Mouse (Mus musculus): ENCODE measurements around the gene Fis1. TPM values are rescaled to one million over a fixed set of nuclear protein-coding genes. Genes with fewer than 3 reads are reported as not detected.

Fis1 gene
- 159 to 216 TPM (median 206 TPM) in 3 replicates for total RNA-seq (2017)

- peak; percentile 94 for ATAC-seq (replicated peaks; ENCODE audit: insufficient number of reproducible peaks, low FRiP score, low TSS enrichment, poor library complexity, severe bottlenecking)
These were observed at the start of gene Fis1 for GRCm38 (mm10) chr5:136953015-136953414. Gene Fis1 (plus strand): TSS chr5:136953275.

- ATAC-seq (replicated peaks; ENCODE audit: insufficient number of reproducible peaks, low FRiP score, low TSS enrichment, poor library complexity, severe bottlenecking), result no peak
These were observed 48.5 kb upstream of the Fis1 start for GRCm38 (mm10) chr5:136904621-136905020.

DNA sequence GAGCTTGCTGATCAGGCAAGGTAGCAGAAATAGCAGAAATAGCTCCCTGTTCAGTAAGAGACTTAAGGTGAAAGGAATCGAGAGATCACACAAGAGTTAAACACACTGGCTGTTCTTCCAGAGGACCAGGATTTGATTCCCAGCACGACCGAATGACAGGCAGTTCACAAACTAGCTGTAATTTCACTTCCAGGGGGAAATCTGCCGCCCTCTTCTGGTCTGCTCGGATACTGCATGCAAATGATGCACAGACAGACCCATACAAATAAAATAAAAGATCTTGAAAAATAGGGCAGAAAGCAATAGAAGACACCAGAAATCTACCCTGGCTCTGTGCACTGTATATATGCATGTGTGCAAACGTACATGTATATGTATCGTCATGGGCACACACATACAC lies 47.4 kb upstream of the Fis1 start:
- no peak for ATAC-seq (replicated peaks; ENCODE audit: insufficient number of reproducible peaks, low FRiP score, low TSS enrichment, poor library complexity, severe bottlenecking)

GRCm38 (mm10) chr5:136907587-136907986 lies 45.5 kb upstream of the Fis1 start:
- ATAC-seq (replicated peaks; ENCODE audit: insufficient number of reproducible peaks, low FRiP score, low TSS enrichment, poor library complexity, severe bottlenecking), result no peak

GRCm38 (mm10) chr5:136907991-136908857 lies 44.9 kb upstream of the Fis1 start, which contains the start of gene Ift22:
Gene Ift22 (plus strand): TSS chr5:136908150.
- peak; percentile 93 for ATAC-seq (replicated peaks; ENCODE audit: insufficient number of reproducible peaks, low FRiP score, low TSS enrichment, poor library complexity, severe bottlenecking)

DNA sequence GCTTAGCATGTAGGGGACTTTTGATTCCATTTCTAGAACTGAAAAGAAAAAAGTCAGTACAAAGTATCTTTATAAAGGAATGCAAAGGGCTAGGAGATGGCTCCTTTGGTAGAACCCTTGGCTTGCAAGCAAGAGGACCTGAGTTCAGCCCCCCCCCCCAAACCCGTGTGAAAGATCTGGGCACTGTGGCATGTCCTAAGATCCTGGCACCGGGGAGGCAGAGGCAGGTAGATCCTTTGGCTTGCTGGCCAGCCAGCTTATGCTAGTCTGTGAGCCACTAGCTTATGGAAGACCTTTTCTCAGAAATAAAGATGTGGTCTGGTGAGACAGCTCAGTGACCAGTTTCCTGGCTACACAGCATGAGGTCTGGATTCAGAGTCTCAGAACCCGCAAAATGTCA lies 38.9 kb upstream of the Fis1 start:
- no peak for ATAC-seq (replicated peaks; ENCODE audit: insufficient number of reproducible peaks, low FRiP score, low TSS enrichment, poor library complexity, severe bottlenecking)

DNA sequence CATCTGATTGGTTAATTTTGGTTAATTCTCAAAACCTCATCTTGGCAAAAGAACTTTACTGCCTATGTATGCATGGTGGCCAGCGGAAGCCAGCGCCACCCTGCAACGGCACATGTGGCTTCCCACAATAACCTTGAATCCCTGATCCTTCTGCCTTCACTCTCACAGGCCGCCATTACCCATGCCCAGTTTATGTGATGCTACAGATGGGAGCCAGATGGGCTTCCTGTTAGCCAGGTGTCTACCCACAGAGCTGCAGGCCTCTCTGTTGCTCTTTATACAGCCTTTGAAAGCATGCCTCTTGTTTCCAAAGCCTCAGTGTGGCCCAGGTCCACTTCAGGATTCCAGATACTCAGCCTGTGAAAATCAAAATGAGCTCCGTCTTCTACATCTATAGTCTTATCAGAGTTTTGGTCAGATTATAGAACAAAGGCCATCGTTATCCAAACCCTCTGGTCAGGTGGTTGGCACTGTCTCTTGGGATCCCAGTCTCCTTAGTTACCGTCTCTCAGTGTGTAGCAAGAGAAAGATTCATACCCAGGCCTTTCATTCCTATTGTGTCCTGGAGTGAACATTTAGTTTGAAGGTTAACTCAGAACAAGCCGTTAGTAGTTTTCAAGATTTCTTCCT lies 35.3 kb upstream of the Fis1 start:
- ATAC-seq (replicated peaks; ENCODE audit: insufficient number of reproducible peaks, low FRiP score, low TSS enrichment, poor library complexity, severe bottlenecking), result no peak

DNA sequence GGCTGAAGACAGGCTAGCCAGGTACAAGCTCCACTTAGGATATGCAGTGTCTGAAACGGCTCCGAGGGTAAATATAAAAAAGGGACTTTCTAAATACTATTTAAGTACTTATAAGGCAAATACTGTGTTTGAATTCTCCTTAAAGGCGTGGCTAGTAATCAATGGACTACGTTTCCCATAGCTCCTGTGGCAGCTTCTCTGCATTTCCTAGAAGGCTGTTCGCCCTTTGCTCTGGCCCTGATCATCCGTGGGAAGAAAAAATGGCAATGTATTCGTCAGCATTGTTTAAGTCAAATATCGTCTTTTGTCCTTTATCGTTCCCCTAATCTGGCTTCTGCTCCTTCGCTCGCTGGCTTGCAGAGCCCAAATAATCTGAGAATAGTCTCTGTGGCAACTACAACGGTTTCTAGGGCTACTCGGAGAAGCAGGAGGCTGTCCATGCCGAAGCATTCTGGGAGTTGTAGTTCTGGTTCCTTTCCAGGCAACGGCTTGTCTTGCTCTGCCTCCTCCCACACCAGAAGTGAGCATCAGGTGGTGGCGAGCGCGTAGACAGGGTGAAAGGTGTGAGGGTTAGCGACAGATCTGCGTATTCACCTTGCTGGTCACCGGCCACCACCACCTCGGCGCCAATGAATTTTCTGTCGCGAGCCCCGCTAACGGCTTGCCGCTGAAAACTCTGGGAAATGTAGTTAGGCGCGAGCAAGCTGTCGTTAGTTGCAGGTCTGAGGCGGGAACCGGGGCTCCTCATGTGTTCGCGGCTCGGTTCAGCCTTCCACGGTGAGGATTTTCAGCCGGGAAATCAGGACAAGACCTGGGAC lies 34.2 kb upstream of the Fis1 start:
- ATAC-seq (replicated peaks; ENCODE audit: insufficient number of reproducible peaks, low FRiP score, low TSS enrichment, poor library complexity, severe bottlenecking), result peak; percentile 89

DNA sequence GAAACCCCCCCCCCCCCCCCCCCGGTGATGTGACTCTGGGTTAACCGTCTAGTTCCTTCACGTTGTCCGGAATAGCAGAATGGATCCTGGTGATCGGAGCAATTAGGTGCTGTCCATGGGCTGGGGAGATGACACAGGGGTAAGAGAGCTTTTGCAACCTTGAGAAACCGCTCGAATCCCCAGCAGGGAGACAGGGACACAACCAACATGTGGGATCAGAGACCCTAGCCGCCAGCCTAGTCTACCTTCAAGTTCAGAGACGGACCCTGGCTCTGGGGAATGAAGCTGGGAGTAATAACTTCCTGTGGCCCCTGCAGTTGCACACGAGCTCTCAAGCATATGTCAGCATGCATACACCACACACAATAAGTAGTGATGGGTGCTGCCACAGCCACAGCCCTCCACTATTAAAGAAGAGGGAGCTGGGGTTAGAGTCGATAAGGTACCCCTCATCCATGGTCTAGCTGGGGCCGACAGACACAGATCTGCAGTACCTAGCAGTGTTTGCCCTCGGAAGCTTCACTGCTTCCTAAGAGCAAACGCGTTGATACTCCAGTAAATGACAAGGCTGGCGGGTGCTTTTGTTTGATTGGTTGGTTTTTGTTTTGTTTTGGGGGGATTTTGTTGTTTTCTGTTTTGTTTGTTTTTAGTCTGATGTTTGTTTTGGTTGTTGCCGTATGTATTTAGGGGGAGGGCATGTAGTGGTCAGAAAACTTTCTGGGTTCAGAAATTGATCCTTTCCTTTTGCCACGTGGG lies 33.4 kb upstream of the Fis1 start:
- ATAC-seq (replicated peaks; ENCODE audit: insufficient number of reproducible peaks, low FRiP score, low TSS enrichment, poor library complexity, severe bottlenecking), result no peak

- ATAC-seq (replicated peaks; ENCODE audit: insufficient number of reproducible peaks, low FRiP score, low TSS enrichment, poor library complexity, severe bottlenecking), result no peak
These were observed 30.2 kb upstream of the Fis1 start for GRCm38 (mm10) chr5:136922830-136923229.

- ATAC-seq (replicated peaks; ENCODE audit: insufficient number of reproducible peaks, low FRiP score, low TSS enrichment, poor library complexity, severe bottlenecking), result no peak
These were observed 29.2 kb upstream of the Fis1 start for GRCm38 (mm10) chr5:136923751-136924478.

DNA sequence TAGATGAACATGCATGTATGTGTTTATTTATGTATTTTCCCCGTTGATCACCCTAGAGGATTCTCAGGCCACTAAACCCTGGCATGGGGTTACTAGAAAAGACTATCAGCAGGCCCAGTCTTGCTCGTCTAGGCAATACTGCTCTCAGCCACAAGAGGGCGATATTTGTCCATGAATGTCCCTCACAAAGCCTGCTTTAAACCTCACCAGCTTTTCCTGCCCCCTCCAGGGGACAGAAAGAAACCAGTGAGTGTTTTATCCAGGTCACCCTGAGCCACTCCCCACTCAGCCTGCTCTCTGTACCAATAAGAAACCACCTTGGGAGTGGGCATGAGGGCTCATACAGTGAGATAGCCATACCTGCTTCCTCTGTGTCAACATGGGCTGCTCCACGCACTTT lies 24.0 kb upstream of the Fis1 start:
- ATAC-seq (replicated peaks; ENCODE audit: insufficient number of reproducible peaks, low FRiP score, low TSS enrichment, poor library complexity, severe bottlenecking), result peak; percentile 84

- no peak for ATAC-seq (replicated peaks; ENCODE audit: insufficient number of reproducible peaks, low FRiP score, low TSS enrichment, poor library complexity, severe bottlenecking)
These were observed 21.2 kb upstream of the Fis1 start for GRCm38 (mm10) chr5:136931896-136932295.

GRCm38 (mm10) chr5:136932956-136933355 lies 20.1 kb upstream of the Fis1 start:
- ATAC-seq (replicated peaks; ENCODE audit: insufficient number of reproducible peaks, low FRiP score, low TSS enrichment, poor library complexity, severe bottlenecking), result no peak

DNA sequence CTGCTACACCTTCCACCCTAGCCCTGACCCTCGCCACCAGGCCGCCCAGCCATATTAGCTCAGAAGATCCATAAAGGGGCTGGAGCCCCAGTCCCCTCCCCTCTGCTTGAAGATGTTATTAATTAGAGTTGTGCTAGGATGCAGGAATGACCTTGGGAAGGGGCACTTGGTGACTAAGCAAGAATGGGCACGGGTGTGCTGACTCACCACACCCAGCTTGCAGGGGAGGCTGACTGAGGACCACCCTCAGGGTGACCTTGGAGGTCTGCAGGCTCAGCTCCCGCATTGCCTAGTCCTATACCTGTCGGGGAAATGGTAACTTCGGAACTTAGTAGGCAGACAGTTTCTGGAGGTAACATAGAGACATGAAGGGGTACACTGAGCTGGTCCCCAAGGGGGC lies 19.1 kb upstream of the Fis1 start:
- no peak for ATAC-seq (replicated peaks; ENCODE audit: insufficient number of reproducible peaks, low FRiP score, low TSS enrichment, poor library complexity, severe bottlenecking)

- 0 out of 2 replicates have a peak, but pooled peaks have one; percentile 51 for ATAC-seq (replicated peaks; ENCODE audit: insufficient number of reproducible peaks, low FRiP score, low TSS enrichment, poor library complexity, severe bottlenecking)
These were observed 17.0 kb upstream of the Fis1 start for GRCm38 (mm10) chr5:136935905-136936695.

DNA sequence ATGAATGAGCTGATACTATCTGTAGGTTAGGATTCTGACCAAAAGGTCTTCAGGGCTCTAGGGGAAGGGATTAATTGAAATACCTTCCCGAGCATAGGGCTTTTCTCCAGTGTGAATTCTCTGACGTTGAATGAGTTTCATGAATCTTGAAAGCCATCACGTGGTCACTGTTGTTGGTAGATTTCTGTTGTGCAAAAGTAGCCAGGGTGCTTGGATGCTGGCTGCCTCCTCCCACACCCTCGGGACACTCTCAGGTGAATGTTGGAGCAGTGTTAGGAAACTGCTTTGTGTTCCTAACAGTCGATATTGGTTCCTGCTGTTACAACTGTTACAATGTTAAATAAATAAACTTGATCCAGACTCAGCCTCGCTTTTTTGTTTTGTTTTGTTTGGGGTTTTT lies 16.3 kb upstream of the Fis1 start:
- no peak for ATAC-seq (replicated peaks; ENCODE audit: insufficient number of reproducible peaks, low FRiP score, low TSS enrichment, poor library complexity, severe bottlenecking)
